Mouse (Mus musculus): ENCODE data around the gene Sppl3. TPM values are rescaled to one million over a fixed set of nuclear protein-coding genes. Genes with fewer than 3 reads are reported as not detected.
A peak's percentile ranks its signal among the peaks of the same experiment; 100 is the strongest.

Gene Sppl3
- polyA plus RNA-seq, 1 experiment = 69.2 TPM

GRCm38 (mm10) chr5:115074749-115075148 is 63.8 kb downstream of the Sppl3 start:
- Histone ChIP-seq H3K4me3 (ENCODE audit: low read depth, low read length) (no peak overlapping the region), H3K36me3 (ENCODE audit: control insufficient read depth, insufficient read depth, low read length, poor library complexity, severe bottlenecking) (peaks cover 11% of the 10 kb centered on the region; the same call in 1 of the 2 replicates), H3K9me3 (replicated peaks; ENCODE audit: control insufficient read depth, insufficient read depth, low read length, poor library complexity, severe bottlenecking) (no peaks in the 10 kb centered on the region)

DNA sequence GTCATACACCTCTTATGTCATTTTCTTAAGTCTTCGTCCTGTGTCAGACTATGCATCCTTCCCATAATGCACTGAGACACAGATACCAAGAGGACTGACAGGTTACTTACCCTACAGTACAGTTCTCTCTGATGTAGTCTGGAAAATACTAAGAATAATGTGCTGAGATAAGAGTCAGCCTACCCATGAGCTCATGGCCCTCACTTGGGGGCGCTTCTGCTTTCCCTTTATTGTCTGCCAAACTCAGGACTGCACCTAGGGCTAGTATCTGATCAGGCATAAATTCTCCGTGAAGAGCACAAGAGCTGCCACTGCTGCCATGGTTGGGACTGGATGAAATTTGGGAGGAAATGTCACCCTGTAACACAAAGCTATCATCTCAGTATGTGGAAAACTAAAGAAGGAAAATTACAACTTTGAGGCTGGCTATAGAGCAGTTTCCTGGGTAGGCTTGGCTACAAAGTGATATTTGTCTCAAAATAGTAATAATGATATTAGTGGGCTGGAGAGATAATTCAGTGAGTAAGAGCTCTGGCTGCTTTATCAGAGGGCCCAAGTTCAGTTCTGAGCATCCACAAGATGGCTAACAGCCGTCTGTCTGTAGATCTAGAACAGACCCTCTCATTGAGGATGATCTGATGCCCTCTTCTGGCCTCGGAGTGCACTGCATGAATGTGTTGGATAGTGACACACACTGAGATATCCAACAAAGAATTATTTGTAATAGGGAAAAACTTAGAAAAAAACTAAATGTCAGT is 65.4 kb downstream of the Sppl3 start:
- TF ChIP-seq CTCF (IDR thresholded peaks at IDR 0.05; ENCODE audit: low read depth, low read length) (peak; percentile 24), POLR2A (IDR thresholded peaks at IDR 0.05; ENCODE audit: insufficient read depth, low read length) (no peak)

More at GRCm38 (mm10) chr5:115074749-115075148, 63.8 kb downstream of the Sppl3 start:
- Histone ChIP-seq H3K27ac (ENCODE audit: insufficient read depth, low read length) (no peak overlapping the region), H3K27me3 (ENCODE audit: control insufficient read depth, insufficient read depth, low read length, poor library complexity, severe bottlenecking) (no peaks in the 10 kb centered on the region), H3K9ac (ENCODE audit: low read depth, poor library complexity, severe bottlenecking) (no peak overlapping the region), H3K4me1 (ENCODE audit: control insufficient read depth, insufficient read depth, low read length) (no peaks in the 10 kb centered on the region)
- no peak for TF ChIP-seq EP300 (IDR thresholded peaks at IDR 0.05; ENCODE audit: insufficient read depth, low read depth, low read length)
- TF ChIP-seq CTCF (IDR thresholded peaks at IDR 0.05; ENCODE audit: low read depth, low read length) = no peak
- TF ChIP-seq POLR2A (IDR thresholded peaks at IDR 0.05; ENCODE audit: insufficient read depth, low read length) = no peak

GRCm38 (mm10) chr5:115081636-115082035 is 70.7 kb downstream of the Sppl3 start:
- Histone ChIP-seq H3K27me3 (ENCODE audit: control insufficient read depth, insufficient read depth, low read length, poor library complexity, severe bottlenecking) (no peaks in the 10 kb centered on the region), H3K27ac (ENCODE audit: insufficient read depth, low read length) (no peak overlapping the region), H3K9ac (ENCODE audit: low read depth, poor library complexity, severe bottlenecking) (no peak overlapping the region), H3K4me1 (ENCODE audit: control insufficient read depth, insufficient read depth, low read length) (no peaks in the 10 kb centered on the region), H3K4me3 (ENCODE audit: low read depth, low read length) (no peak overlapping the region), H3K9me3 (replicated peaks; ENCODE audit: control insufficient read depth, insufficient read depth, low read length, poor library complexity, severe bottlenecking) (no peaks in the 10 kb centered on the region), H3K36me3 (ENCODE audit: control insufficient read depth, insufficient read depth, low read length, poor library complexity, severe bottlenecking) (peaks cover 13% of the 10 kb centered on the region)
- no peak for TF ChIP-seq POLR2A (IDR thresholded peaks at IDR 0.05; ENCODE audit: insufficient read depth, low read length)
- TF ChIP-seq EP300 (IDR thresholded peaks at IDR 0.05; ENCODE audit: insufficient read depth, low read depth, low read length) = no peak
- TF ChIP-seq CTCF (IDR thresholded peaks at IDR 0.05; ENCODE audit: low read depth, low read length) = no peak

More for the DNA sequence above, 65.4 kb downstream of the Sppl3 start:
- no peaks in the 10 kb centered on the region for H3K4me1 ChIP-seq (ENCODE audit: control insufficient read depth, insufficient read depth, low read length)
- H3K4me3 ChIP-seq (ENCODE audit: low read depth, low read length) = no peak overlapping the region
- peaks cover 11% of the 10 kb centered on the region; the same call in 1 of the 2 replicates for H3K36me3 ChIP-seq (ENCODE audit: control insufficient read depth, insufficient read depth, low read length, poor library complexity, severe bottlenecking)
- no peak overlapping the region for H3K27ac ChIP-seq (ENCODE audit: insufficient read depth, low read length)
- no peaks in the 10 kb centered on the region for H3K9me3 ChIP-seq (replicated peaks; ENCODE audit: control insufficient read depth, insufficient read depth, low read length, poor library complexity, severe bottlenecking)
- H3K9ac ChIP-seq (ENCODE audit: low read depth, poor library complexity, severe bottlenecking) = no peak overlapping the region
- no peaks in the 10 kb centered on the region for H3K27me3 ChIP-seq (ENCODE audit: control insufficient read depth, insufficient read depth, low read length, poor library complexity, severe bottlenecking)

DNA sequence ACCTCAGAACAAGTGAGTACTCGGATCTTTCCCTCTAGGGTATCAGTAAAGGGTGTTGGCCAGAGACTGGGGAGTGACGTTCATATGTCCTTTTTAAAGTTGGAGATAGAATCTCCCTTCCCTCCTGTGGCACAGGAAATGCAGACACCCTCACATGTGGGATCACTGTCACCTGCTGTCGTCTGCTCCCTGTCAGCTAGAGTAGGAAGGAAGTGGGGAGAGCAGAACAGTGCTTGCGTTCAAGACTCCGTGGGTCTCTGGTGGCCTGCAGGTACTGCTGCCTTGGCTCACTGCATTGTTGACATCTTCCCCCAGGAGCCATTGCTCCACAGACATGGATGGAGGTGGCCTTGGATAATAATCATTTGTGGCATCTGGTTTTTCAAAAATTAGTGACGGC is 72.6 kb downstream of the Sppl3 start:
- no peak for TF ChIP-seq EP300 (IDR thresholded peaks at IDR 0.05; ENCODE audit: insufficient read depth, low read depth, low read length)
- TF ChIP-seq POLR2A (IDR thresholded peaks at IDR 0.05; ENCODE audit: insufficient read depth, low read length) = no peak
- TF ChIP-seq CTCF (IDR thresholded peaks at IDR 0.05; ENCODE audit: low read depth, low read length) = no peak
- Histone ChIP-seq H3K9ac (ENCODE audit: low read depth, poor library complexity, severe bottlenecking) (no peak overlapping the region), H3K27ac (ENCODE audit: insufficient read depth, low read length) (no peak overlapping the region), H3K36me3 (ENCODE audit: control insufficient read depth, insufficient read depth, low read length, poor library complexity, severe bottlenecking) (peaks cover 17% of the 10 kb centered on the region), H3K4me1 (ENCODE audit: control insufficient read depth, insufficient read depth, low read length) (no peaks in the 10 kb centered on the region), H3K27me3 (ENCODE audit: control insufficient read depth, insufficient read depth, low read length, poor library complexity, severe bottlenecking) (no peaks in the 10 kb centered on the region), H3K4me3 (ENCODE audit: low read depth, low read length) (no peak overlapping the region), H3K9me3 (replicated peaks; ENCODE audit: control insufficient read depth, insufficient read depth, low read length, poor library complexity, severe bottlenecking) (no peaks in the 10 kb centered on the region)

- TF ChIP-seq POLR2A (IDR thresholded peaks at IDR 0.05; ENCODE audit: insufficient read depth, low read length) (no peak), EP300 (IDR thresholded peaks at IDR 0.05; ENCODE audit: insufficient read depth, low read depth, low read length) (no peak), CTCF (IDR thresholded peaks at IDR 0.05; ENCODE audit: low read depth, low read length) (no peak)
- Histone ChIP-seq H3K9me3 (replicated peaks; ENCODE audit: control insufficient read depth, insufficient read depth, low read length, poor library complexity, severe bottlenecking) (no peaks in the 10 kb centered on the region), H3K27ac (ENCODE audit: insufficient read depth, low read length) (no peak overlapping the region), H3K4me1 (ENCODE audit: control insufficient read depth, insufficient read depth, low read length) (no peaks in the 10 kb centered on the region), H3K9ac (ENCODE audit: low read depth, poor library complexity, severe bottlenecking) (no peak overlapping the region), H3K4me3 (ENCODE audit: low read depth, low read length) (no peak overlapping the region), H3K27me3 (ENCODE audit: control insufficient read depth, insufficient read depth, low read length, poor library complexity, severe bottlenecking) (no peaks in the 10 kb centered on the region), H3K36me3 (ENCODE audit: control insufficient read depth, insufficient read depth, low read length, poor library complexity, severe bottlenecking) (peaks cover 28% of the 10 kb centered on the region)
Measured at GRCm38 (mm10) chr5:115085675-115086074, 74.7 kb downstream of the Sppl3 start.

GRCm38 (mm10) chr5:115089592-115090268 is 78.8 kb downstream of the Sppl3 start:
- Histone ChIP-seq H3K9ac (ENCODE audit: low read depth, poor library complexity, severe bottlenecking) (no peak overlapping the region), H3K36me3 (ENCODE audit: control insufficient read depth, insufficient read depth, low read length, poor library complexity, severe bottlenecking) (peaks cover 19% of the 10 kb centered on the region), H3K4me1 (ENCODE audit: control insufficient read depth, insufficient read depth, low read length) (no peaks in the 10 kb centered on the region), H3K4me3 (ENCODE audit: low read depth, low read length) (no peak overlapping the region), H3K27me3 (ENCODE audit: control insufficient read depth, insufficient read depth, low read length, poor library complexity, severe bottlenecking) (no peaks in the 10 kb centered on the region), H3K9me3 (replicated peaks; ENCODE audit: control insufficient read depth, insufficient read depth, low read length, poor library complexity, severe bottlenecking) (no peaks in the 10 kb centered on the region), H3K27ac (ENCODE audit: insufficient read depth, low read length) (no peak overlapping the region)
- TF ChIP-seq POLR2A (IDR thresholded peaks at IDR 0.05; ENCODE audit: insufficient read depth, low read length) (no peak), EP300 (IDR thresholded peaks at IDR 0.05; ENCODE audit: insufficient read depth, low read depth, low read length) (no peak), CTCF (IDR thresholded peaks at IDR 0.05; ENCODE audit: low read depth, low read length) (peak; percentile 43)

Data from ES-Bruce4 (cell line).